Mouse (Mus musculus) heart, postnatal 0 days (tissue): ENCODE measurements around the gene Alkbh1. TPM values are rescaled to one million over a fixed set of nuclear protein-coding genes. Genes with fewer than 3 reads are reported as not detected.

ENCODE experiments used
- ATAC-seq: fragments of 200-750 bp; cut with Nextera tagmentation; 2 replicates; pipeline ENCODE4 v1.8.0; 2017; ENCODE audit warnings: low read depth, moderate number of reproducible peaks, moderate library complexity; ENCODE audit not compliant: insufficient read depth
- DNase-seq: peaks from one replicate; pipeline ENCODE4 v3.0.0-alpha.2; 2016; ENCODE audit warnings: low spot score
- H3K27ac ChIP-seq: fragments of 300-500 bp; sonication (generic); 2 replicates; pipeline ENCODE4 v1.5.1; 2014; ENCODE audit warnings: low read depth, mild to moderate bottlenecking
- H3K27me3 ChIP-seq: fragments of 300-500 bp; sonication (generic); 2 replicates; pipeline ENCODE4 v1.6.1; 2014; ENCODE audit warnings: low read length, mixed read lengths; ENCODE audit not compliant: control insufficient read depth, insufficient read depth
- H3K36me3 ChIP-seq: fragments of 300-500 bp; sonication (generic); replicated peaks from 2 replicates; pipeline ENCODE4 v1.6.1; 2014; ENCODE audit warnings: low read length, mixed read lengths; ENCODE audit not compliant: control insufficient read depth, insufficient read depth
- H3K4me1 ChIP-seq: fragments of 300-500 bp; sonication (generic); 2 replicates; pipeline ENCODE4 v1.6.1; 2014; ENCODE audit warnings: antibody characterized with exemption; ENCODE audit not compliant: control insufficient read depth, insufficient read depth
- H3K4me2 ChIP-seq: fragments of 300-500 bp; sonication (generic); 2 replicates; pipeline ENCODE4 v1.6.1; 2014; ENCODE audit warnings: low read depth, mild to moderate bottlenecking, low read length, moderate library complexity
- H3K4me3 ChIP-seq: fragments of 300-500 bp; sonication (generic); 2 replicates; pipeline ENCODE4 v1.5.1; 2014; ENCODE audit warnings: low read depth, low read length
- H3K9ac ChIP-seq: fragments of 300-500 bp; sonication (generic); replicated peaks from 2 replicates; pipeline ENCODE4 v1.6.1; 2014; ENCODE audit warnings: low read depth, low read length, mixed read lengths
- H3K9me3 ChIP-seq: fragments of 300-500 bp; sonication (generic); replicated peaks from 2 replicates; pipeline ENCODE4 v1.6.1; 2016; ENCODE audit warnings: low read length; ENCODE audit not compliant: control insufficient read depth
- CTCF ChIP-seq: IDR thresholded peaks from 2 replicates; pipeline ENCODE4 v1.5.1; 2016; ENCODE audit warnings: antibody characterized with exemption, control low read depth, low read depth
- EP300 ChIP-seq: IDR thresholded peaks from 2 replicates; pipeline ENCODE4 v1.6.1; 2016; ENCODE audit warnings: antibody characterized with exemption, low read depth
- WGBS: fragments of 180-500 bp; shearing (Covaris S2); extraction: QIAGEN DNeasy Blood & Tissue Kit; methylation state at CpG from one replicate; pipeline ENCODE4 v1.1.7; 2014; 5-methylcytosine and 5-hydroxymethylcytosine counted together
- polyA plus RNA-seq: library from polyadenylated mRNA; unstranded; fragments of >200 nt; fragmentation: Nextera tagmentation; extraction: Ambion mirVana; gene quantifications from 2 replicates; pipeline ENCODE4 v1.2.1, GENCODE M21; 2015
- total RNA-seq: library from RNA; depleted of rRNA; stranded (reverse); fragments of >200 nt; gene quantifications from 2 replicates; pipeline ENCODE4 v1.2.3, GENCODE M21; 2014; ENCODE audit warnings: low replicate concordance

Alkbh1 gene
- total and polyA plus RNA-seq, 2 experiments from 2014 or later: 17.7 to 26.2 TPM

GRCm38 (mm10) chr12:87424516-87424915 is 19.3 kb downstream of the Alkbh1 start:
- H3K9me3 ChIP-seq: no peaks in the 10 kb centered on the region
- no peak overlapping the region for H3K9ac ChIP-seq
- no peaks in the 10 kb centered on the region for H3K4me1 ChIP-seq
- no peaks in the 10 kb centered on the region for H3K27me3 ChIP-seq
- no peak for DNase-seq
- WGBS: 47% methylated on average over 3 of the region's 3 CpGs
- TF ChIP-seq CTCF (no peak), EP300 (no peak)
- ATAC-seq: no peak
- no peak overlapping the region for H3K4me3 ChIP-seq
- peaks cover 44% of the 10 kb centered on the region for H3K36me3 ChIP-seq
- no peak overlapping the region for H3K4me2 ChIP-seq
- no peak overlapping the region for H3K27ac ChIP-seq

- no peaks in the 10 kb centered on the region for H3K4me1 ChIP-seq
- peaks cover 36% of the 10 kb centered on the region for H3K36me3 ChIP-seq
- ATAC-seq (no peak), DNase-seq (no peak)
- H3K27me3 ChIP-seq: no peaks in the 10 kb centered on the region
- H3K9ac ChIP-seq: no peak overlapping the region
- H3K4me2 ChIP-seq: no peak overlapping the region
- WGBS: 19% methylated on average over 1 of the region's 1 CpGs
- H3K4me3 ChIP-seq: no peak overlapping the region
- no peaks in the 10 kb centered on the region for H3K9me3 ChIP-seq
- H3K27ac ChIP-seq: no peak overlapping the region
- TF ChIP-seq CTCF (no peak), EP300 (no peak)
Observed at GRCm38 (mm10) chr12:87423700-87424099, 20.1 kb downstream of the Alkbh1 start.

- ATAC-seq (no peak), DNase-seq (no peak)
- no peak overlapping the region for H3K4me3 ChIP-seq
- H3K9me3 ChIP-seq: no peaks in the 10 kb centered on the region
- no peaks in the 10 kb centered on the region for H3K27me3 ChIP-seq
- peaks cover 20% of the 10 kb centered on the region for H3K36me3 ChIP-seq
- no peak overlapping the region for H3K4me2 ChIP-seq
- no peak overlapping the region for H3K9ac ChIP-seq
- WGBS: 51% methylated on average over 5 of the region's 5 CpGs
- no peak overlapping the region for H3K27ac ChIP-seq
- TF ChIP-seq EP300 (no peak), CTCF (no peak)
- H3K4me1 ChIP-seq: no peaks in the 10 kb centered on the region
Observed at GRCm38 (mm10) chr12:87421708-87422507, 21.9 kb downstream of the Alkbh1 start.

GRCm38 (mm10) chr12:87419974-87420485 is 23.8 kb downstream of the Alkbh1 start:
- H3K4me3 ChIP-seq: no peak overlapping the region
- ATAC-seq: no peak
- 0 out of 2 replicates have a peak, but pooled peaks cover 13% of the 10 kb centered on the region for H3K36me3 ChIP-seq
- H3K27me3 ChIP-seq: no peaks in the 10 kb centered on the region
- H3K9me3 ChIP-seq: no peaks in the 10 kb centered on the region
- no peak overlapping the region for H3K27ac ChIP-seq
- no peak for DNase-seq
- H3K9ac ChIP-seq: no peak overlapping the region
- no peaks in the 10 kb centered on the region for H3K4me1 ChIP-seq
- no peak for TF ChIP-seq EP300
- TF ChIP-seq CTCF: no peak
- H3K4me2 ChIP-seq: no peak overlapping the region
- WGBS: 65% methylated on average over 12 of the region's 12 CpGs

- 69% methylated on average over 5 of the region's 5 CpGs for WGBS
- ATAC-seq: no peak
- no peaks in the 10 kb centered on the region for H3K4me1 ChIP-seq
Observed at GRCm38 (mm10) chr12:87418921-87419320, 24.9 kb downstream of the Alkbh1 start.

More at GRCm38 (mm10) chr12:87418921-87419320, 24.9 kb downstream of the Alkbh1 start:
- H3K4me3 ChIP-seq: no peak overlapping the region
- no peaks in the 10 kb centered on the region for H3K9me3 ChIP-seq
- TF ChIP-seq CTCF (no peak), EP300 (no peak)
- H3K36me3 ChIP-seq: 0 out of 2 replicates have a peak, but pooled peaks cover 5% of the 10 kb centered on the region
- no peak for DNase-seq
- H3K9ac ChIP-seq: no peak overlapping the region
- no peak overlapping the region for H3K27ac ChIP-seq
- no peak overlapping the region for H3K4me2 ChIP-seq
- no peaks in the 10 kb centered on the region for H3K27me3 ChIP-seq
